Mouse (Mus musculus) ZHBTc4 (cell line): ENCODE data around the gene Gm9918.

Source experiments
- DNase-seq: peaks from one replicate; pipeline ENCODE4 v3.0.0-alpha.2; 2011; ENCODE audit warnings: low read depth, low spot score

Gm9918 gene

DNA sequence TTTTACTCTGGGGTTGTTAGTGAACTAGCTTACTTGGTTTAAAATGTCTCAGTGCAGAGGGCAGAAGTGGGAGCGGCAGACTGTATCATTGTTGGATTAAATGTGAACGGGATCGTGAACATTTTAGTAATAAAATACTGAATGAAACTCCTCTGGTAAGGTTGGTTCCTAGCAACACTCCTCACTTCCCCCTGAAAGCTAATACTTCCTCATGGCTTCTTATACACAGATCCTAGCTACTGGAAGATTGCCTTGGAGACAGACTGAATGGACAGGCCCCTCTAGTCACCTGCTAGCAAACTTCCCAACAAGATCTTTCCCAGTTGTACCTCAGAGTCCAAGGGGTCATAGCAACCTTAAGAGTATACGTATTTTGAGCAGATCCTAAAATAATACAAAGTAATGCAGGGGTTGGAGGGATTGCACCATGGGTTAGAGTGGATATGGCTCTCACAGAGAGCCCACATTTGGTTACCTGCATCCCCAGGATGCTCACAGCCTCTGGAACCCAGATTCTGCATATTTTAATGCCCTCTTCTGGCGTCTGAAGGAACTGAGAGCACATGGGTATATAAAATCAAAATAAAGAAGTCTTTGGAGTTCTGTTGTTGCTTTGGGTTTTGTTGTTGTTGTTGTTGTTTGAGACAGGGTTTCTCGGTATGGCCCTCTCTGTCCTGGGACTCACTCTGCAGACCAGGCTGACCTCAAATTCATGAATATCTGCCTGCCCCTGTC, 3.8 kb downstream of the Gm9918 start:
- peak; percentile 51 for DNase-seq

DNA sequence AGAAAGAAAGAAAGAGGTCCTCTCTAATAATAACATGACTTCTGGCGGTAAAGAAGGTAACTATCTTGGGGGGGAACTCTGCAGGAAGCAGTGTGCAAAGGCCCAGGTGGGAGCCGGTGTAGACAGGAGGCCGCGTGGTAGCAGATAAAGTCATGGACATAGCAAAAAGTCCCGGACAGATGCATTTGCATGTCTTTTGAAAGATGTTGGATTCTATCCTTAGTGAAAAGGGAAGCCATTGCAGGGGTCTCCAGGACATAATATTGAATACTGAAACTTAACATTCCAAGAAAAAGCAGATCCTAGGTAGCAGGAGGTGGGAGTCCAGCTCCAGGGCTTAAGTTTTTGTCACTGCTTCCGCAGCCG, 8.3 kb downstream of the Gm9918 start:
- DNase-seq = no peak

DNA sequence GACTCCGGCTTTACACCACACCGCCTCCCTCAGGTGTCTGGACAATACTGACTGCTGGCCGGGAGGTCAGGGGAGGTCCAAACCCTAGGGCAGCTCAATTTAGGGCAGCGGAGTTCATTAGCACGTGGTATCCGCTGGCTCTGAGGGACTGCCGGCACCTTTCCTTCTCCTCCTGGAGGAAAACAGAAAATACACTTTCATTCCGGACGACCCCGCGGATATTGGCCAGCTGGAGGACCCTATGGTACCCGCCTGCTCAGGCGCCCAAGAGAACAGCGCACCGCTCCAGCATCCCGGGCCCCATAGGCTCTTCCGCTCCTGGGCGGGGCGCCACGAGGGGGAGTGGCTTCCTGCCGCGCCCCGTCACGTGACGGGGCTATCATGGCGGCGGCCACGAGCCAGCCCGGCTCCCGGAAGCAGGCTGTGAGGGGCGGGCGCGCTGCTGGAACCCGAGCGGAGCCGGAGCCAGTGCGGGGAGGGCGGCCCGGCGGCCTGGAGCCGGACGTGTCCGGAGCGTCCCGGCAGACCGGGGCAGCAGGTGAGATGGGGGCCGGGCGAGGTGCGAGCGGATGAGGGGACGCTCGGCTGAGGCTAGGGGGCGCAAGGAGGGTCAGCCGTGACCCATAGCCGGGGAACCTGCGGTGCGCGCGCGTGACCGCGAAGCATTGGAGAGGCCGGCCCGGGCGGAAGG, 8.9 kb downstream of the Gm9918 start, which contains the start of gene Mfsd5:
Mfsd5 (plus strand) TSS at position 363 of the 691 bp plus-strand sequence.
- peak; percentile 97 for DNase-seq

DNA sequence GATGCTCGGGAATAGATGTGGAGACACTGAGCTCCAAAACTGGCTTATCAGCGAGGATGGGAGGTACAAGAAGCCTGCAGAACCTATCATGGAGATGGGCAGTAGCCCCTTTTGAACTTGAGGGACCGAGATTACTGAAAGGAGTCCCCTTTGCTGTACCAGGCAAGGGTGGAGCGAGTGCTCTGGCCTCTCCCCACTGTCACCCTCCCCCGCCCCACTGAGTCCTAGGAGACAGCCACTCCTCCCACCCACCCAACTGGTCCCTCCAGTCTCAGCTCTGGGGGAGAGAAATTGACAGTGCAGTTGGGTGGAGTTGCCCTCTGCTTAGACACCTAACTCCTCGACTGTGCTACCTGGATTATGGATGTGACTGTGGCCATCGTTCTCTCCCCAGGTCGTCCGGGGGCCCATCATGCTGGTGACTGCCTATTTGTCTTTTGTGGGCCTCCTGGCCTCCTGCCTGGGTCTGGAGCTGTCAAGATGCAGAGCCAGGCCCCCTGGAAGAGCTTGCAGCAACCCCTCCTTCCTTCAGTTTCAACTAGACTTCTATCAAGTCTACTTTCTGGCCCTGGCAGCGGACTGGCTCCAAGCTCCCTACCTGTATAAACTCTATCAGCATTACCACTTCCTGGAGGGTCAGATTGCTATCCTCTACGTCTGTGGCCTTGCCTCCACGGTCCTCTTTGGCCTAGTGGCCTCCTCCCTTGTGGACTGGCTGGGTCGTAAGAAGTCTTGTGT, 9.6 kb downstream of the Gm9918 start:
- DNase-seq = no peak

DNA sequence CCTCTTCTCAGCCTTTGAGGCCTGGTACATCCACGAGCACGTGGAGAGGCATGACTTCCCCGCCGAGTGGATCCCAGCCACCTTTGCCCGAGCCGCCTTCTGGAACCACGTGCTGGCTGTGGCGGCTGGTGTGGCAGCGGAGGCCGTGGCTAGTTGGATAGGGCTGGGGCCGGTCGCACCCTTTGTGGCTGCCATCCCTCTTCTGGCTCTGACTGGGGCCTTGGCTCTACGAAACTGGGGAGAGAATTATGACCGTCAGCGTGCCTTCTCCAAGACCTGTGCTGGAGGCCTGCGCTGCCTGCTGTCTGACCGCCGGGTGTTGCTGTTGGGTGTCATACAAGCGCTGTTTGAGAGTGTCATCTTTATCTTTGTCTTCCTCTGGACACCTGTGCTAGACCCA, 10.3 kb downstream of the Gm9918 start:
- DNase-seq = peak; percentile 17

DNA sequence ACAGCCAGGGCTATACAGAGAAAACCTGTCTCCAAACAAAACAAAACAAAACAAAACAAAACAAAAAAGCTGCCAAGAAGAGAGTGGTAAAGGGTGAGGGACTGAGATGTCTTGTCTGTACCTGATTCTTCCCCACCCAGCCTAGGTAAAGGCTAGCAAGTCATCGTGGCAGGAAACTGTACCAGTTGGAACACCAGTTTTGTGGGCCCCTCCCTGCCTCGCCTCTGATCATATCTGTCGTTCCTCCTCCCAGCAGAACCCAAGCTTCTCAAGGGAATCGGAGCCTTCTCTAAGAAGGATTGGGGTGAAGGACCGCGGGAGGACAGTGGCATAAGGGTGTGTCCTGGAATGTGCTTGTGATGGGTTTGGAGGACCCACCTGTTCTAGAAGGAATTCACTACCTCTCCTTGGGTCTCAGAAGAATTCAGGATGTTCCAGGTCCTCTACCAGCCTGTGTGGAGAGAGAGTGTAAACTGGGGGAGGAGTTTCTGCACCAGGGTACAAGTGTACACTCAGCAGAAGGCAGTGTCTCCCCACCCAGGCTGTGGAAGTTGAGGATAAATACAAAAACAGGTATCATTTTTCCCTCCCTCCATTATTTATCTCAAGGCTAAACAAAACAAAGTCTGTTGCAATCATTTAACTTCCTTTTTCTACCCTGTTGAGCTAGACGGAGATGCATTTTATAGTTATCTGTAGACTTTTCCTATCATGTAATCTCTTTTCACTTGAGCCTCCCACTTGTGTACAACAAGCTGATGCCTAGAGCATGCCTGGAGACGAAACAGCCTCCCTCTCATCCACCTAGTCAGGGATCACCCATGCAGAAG, 12.3 kb downstream of the Gm9918 start:
- peak; percentile 45 for DNase-seq

DNA sequence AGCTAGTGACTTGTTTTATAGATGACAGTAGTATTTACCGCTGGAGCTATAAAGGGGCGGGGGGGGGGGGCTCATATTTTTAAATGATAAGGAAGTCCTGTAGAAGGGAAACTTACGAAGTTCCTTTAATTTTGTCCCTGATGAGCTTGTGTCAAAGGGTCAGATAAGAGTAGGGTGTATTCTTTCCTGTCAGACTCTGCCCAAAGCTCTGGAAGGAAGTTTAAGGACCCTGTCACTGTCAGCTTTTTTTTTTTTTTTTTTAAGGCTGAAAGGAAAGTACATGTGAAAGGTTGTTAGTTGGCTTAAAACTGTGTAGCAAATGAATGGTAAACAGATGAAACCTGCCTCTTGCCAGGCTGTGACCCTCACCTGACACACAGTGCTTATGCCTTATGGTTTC, 13.3 kb downstream of the Gm9918 start:
- DNase-seq = no peak

DNA sequence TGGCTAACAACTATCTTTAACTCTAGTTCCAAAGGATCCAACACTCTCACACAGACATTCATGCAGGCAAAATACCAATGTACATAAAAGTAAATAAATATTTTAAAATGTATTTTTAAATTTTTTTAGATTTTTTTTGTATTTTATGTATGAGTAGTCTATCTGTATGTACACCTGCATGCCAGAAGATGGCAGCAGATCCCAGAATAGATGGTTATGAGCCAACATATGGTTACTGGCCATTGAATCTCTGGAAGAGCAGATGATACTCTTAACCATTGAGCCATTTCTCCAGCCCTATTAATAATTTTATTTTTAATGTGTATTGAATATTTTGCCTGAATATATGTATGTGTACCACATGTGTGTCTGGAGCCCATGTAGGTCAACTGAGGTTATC, 17.0 kb downstream of the Gm9918 start:
- DNase-seq = peak; percentile 59

DNA sequence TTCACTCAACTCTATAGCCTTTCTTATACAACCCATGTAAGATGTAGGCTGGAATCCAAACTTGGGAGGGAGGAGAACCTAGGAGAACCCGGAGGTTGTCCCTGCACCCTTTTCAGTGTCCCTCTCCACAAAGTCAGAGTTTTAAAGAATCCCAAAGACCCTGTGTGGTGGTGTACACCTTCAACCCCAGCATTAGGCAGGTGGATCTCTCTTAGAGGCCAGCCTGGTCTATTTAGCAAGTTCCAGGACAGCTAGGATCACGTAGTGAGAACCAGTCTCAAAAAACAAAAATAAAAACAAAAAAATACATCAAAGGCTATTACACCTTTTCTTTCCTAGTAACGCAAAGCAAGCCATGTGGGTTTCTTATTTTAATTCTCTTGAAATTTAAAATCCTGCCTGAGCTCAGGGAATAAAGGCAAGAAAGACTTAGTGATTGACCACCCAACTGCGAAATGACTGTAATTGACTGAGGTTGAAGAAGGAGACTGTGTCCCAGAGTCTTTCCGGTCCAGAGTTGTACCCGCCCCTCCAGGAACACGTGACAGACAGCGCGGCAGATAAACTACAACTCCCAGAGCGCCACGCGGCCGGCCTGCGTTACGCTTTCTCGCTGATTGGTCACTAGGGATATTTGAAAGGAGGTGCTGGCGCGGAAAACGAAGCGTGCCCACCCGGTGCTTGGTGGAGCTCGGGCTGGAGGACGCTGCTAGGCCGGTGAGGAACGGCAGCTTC, 25.4 kb downstream of the Gm9918 start, which contains the start of gene Espl1:
Espl1 (plus strand) TSS at position 634 of the 735 bp plus-strand sequence.
- DNase-seq = peak; percentile 98

DNA sequence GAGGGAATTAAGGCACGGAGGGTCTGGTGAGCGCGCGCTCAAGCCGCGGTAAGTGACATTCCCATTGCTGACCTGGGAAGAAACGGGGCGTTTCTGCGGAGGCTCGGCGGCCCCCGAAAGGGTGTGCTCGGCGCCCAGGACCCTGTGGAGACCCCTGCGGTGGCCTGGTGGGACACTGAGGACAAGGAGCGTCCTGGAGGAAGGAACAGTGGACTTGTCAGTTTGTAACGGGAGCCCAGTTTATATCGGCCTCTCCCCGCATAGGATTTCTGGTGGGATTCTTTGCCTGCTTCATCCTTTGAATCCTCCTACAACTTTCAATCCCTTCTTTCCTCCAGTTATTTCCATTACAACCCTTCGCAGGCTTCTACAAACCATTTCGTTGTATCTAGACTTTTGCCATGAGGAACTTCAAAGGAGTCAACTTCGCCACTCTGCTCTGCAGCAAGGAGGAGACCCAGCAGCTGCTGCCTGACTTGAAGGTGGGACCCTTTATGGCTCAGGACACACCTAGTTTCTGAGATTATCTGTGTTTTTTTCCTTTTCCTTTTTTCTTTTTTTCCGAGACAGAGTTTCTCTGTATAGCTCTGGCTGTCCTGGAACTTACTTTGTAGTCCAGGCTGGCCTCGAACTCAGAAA, 26.1 kb downstream of the Gm9918 start:
- DNase-seq = no peak

DNA sequence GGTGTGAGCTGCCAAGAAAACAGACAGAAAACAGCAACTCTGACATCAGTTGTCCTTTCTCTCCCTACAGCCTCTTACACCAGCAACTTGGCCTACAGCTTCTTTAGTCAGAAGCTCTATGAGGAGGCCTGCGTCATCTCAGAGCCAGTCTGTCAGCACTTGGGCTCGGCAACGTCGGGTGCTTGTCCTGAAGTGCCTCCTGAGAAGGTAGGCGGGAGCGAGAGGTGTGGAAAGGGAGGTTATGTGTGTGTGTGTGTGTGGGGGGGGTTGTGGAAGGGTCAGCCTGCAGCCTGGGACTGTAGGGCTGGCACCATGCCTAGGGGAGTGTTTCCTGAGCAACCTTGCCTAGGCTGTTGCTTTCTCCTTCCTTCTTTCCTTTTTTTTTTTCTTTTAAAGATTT, 32.2 kb downstream of the Gm9918 start:
- no peak for DNase-seq

DNA sequence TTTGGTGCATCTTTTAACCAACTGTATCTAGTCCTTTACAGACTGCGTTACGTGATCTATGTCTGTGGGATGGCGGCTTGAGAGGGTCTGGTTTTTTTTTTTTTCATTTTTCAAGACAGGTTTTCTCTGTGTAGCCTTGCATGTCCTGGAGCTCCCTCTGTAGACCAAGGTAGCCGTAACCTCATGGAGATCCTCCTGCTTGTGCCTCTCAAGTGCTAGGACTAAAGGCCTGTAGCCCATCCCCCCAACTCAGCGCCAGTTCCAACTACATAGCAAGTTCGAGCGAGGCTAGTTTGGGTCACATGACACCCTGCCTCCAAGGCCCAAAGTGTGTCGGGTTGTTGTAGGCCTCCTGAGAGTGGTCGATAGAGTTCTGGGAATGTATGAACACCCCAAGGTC, 38.4 kb downstream of the Gm9918 start:
- peak; percentile 59 for DNase-seq

DNA sequence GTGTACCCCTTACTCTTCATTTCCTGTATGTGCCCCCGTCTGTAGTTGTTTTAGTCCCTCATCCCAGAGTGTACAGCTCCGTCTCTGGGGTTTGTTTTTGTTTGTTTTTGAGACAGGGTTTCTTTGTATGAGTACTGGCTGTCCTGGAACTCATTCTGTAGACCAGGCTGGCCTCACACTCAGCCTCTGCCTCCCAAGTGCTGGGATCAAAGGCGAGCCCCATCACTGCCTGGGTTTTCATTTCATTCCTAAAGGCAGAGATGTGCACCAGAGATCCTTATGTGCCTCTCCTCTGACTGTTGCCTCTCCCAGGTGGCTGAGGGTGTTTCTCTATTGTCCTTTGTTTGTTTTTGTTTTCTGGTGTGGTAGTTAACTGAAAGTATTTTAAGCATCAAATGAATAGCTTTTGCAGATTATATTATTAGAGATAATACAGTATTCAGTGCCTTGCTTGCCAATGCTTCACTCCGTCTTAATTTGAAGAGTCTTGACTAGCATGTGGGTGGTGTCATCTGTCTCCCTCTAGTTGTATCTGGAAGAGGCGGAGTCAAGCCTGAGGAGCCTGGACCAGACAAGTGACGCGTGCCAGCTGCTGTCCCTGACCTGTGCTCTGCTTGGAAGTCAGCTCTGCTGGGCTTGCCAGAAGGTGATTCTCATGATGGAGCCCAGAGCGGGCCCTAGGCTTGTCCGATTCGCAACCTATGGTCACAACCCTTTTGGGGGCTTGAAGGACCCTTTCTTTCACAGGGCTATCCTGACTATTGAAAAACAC, 39.9 kb downstream of the Gm9918 start:
- DNase-seq = no peak

DNA sequence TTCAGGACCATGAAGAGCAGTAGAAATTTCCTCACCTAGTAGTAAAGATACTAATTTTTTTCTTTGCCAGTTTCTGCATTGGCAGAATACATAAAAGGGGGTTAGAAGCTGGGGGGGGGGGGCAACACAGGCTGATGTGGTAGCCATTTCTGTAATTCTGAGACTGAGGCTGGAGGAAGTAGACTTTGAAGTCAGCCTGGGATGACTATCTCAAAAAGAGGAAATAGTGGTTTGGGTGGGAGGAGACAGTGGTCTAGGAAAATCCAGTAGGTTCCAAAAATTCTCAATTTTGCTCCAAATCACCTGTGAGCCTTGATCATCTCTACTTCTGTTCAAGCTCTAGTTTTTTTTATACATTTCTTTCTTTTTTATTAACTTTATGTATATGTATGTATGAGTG, 41.1 kb downstream of the Gm9918 start:
- no peak for DNase-seq

DNA sequence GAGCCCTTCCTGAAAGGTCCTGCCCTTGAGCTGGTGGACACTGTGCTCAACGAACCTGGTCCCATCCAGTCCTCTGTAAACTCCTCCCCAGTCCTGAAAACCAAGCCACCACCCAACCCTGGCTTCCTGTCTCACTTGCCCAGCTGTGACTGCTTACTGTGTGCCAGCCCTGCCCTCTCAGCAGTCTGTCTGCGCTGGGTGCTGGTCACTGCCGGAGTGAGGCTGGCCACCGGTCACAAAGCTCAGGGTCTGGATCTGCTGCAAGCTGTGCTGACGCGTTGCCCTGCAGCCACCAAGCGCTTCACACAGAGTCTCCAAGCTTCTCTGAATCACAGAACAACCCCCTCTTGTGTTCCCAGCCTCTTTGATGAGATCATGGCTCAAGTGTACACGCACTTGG, 44.9 kb downstream of the Gm9918 start:
- no peak for DNase-seq

DNA sequence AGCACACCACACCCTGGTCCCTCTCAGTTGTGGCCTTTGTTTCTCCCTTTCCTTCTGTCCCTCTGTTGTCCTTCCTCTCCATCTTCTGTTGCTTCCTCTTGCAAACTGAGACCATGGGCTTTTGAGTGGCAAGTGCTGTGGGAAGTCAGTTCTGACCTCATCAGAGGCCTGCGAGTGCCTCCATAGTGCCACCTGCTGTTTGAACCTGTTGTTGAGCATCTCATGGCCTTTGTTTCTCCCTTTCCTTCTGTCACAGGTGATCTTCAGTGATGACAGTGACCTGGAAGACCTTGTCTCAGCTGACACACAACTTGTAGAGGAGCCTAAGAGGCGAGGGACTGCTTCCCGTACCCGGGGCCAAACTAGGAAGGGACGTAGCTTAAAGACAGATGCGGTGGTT, 45.9 kb downstream of the Gm9918 start:
- peak; percentile 84 for DNase-seq
